Mouse (Mus musculus): ENCODE measurements around the gene Astn1. TPM values are rescaled to one million over a fixed set of nuclear protein-coding genes. Genes with fewer than 3 reads are reported as not detected.

Astn1 gene
- total RNA-seq, 2 experiments from 2014 or later, result not detected

DNA sequence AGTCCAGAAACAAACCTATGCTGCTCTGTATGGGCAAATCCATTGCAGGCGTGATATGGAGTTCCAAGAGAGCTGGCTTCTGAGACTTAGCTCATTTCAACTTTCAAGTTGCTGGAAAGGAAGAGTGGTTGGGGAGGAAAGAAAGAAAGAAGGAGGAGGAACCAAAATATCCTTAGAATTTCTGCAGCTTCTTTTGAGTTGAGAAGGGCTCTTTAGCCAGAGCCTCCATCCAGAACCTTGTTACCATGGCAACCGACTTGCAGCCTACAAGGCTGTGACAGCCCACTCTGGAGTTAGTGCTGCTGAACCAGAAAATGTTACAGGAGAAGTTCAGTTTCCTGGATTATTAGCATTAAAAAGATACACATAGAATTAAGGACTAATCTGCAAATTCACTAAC, 46.1 kb downstream of the Astn1 start:
- ATAC-seq (replicated peaks; ENCODE audit: low FRiP score, poor library complexity, severe bottlenecking), result no peak

DNA sequence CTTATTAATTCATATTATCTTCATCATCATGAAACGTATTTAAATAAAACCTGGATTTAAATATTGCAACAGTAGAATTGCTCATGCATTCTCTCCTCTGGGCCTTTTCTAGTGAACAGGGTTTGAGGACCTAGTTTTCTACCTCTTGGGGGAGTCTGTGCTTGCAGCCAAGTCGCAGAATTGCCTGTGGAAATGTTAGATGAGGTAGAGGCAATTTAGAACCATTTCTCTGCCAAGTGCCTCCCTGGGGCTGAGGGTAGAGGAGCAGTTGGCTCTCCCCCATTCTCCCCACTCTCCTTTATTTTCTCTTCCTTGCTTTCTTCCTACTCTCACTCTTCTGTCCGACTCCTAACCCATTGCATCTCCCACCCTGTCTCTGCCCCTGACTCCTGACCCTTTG, 49.1 kb downstream of the Astn1 start:
- no peak for ATAC-seq (replicated peaks; ENCODE audit: low FRiP score, poor library complexity, severe bottlenecking)

DNA sequence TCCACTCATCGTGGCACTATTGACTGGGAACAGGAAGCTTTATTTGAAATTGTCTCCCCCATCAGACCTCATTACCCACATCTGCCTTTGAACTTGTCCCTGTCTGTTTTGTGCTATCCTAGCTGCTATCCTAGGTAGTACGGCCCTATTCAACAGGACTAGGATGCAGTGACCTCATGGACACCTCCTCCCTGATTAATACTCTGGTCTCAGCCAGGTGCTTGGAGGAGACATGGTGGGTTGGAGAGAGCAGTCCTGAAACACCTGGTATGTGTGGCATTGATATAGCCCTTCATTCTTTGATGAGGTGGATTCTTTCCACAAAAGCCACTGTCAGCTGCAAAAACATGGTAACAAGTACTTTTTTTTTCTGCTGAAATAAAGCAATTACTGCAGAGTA, 52.1 kb downstream of the Astn1 start:
- no peak for ATAC-seq (replicated peaks; ENCODE audit: low FRiP score, poor library complexity, severe bottlenecking)

DNA sequence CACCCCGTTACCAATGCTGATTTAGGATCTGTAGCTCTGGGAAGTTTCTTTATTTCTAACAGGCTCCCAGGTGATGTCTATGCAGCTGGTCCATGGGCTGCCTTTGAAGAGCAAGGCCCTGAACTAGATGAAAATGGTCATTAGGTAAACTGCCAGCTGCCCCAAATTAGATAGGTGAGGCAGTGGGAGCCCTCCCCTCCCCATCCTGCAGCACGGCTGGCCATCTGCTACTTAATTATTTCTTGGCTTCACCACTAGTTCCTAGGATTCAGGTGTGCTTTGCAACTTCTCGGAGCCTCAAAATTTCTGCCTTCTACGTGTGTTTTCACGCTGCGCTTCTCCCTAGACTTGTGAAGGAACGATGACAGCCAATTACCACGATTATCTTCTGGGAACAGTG, 59.4 kb downstream of the Astn1 start:
- ATAC-seq (replicated peaks; ENCODE audit: low FRiP score, poor library complexity, severe bottlenecking), result no peak

DNA sequence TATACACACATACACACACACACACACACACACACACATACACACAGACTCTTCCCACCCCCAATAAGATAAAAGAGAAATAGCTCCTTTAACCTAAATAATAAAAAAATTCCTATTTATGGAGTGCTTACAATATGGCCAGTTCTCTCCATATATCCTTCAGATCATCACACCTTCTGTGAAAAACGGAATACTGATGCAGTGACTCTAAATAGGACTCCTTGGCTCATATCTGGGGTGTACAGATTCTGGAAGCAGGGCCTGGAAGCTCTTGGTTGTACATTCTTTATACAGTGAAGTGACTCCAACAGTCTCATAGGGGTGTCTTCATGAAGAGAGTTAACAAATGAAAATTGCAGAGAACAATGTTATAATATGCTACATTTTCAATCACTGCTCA, 60.7 kb downstream of the Astn1 start:
- ATAC-seq (replicated peaks; ENCODE audit: low FRiP score, poor library complexity, severe bottlenecking), result no peak

DNA sequence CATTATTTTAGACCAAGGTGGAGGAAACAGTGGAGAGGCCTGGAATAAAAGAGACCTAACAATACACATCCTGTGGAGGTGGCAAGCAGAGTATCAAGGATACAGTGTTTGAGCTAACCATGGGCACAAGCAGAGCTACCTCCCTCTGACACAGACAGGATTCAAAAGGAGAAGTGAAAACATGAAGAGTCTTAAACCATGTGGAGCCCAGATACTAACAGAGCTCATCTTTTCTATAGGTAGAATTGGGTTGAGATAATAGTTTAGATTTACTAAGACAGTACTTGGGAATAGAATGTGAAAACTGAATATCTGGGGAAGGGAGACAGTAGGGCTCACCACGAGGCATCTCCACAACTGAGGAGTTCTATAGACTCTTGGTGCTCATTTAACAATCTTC, 84.0 kb downstream of the Astn1 start:
- no peak for ATAC-seq (replicated peaks; ENCODE audit: low FRiP score, poor library complexity, severe bottlenecking)

DNA sequence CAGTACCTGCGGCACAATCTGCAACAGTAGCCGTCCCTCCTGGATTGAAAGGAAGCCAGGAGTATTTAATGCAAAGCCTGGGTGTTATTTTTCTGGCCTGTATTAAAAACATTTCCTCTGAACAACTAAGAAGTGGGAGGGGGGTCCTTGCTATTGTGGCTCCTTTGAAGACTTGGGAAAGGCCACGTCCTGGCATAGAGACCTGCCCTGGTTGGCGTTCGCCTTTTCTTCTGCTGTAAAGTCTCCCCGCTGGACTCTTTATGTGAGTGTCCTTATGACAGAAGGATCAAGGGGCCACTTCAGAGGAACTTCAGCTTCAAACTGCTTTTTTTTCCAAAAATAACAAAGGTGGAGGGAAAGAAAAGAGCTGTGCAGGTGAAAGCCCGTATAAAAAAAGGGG, 85.9 kb downstream of the Astn1 start:
- no peak for ATAC-seq (replicated peaks; ENCODE audit: low FRiP score, poor library complexity, severe bottlenecking)

DNA sequence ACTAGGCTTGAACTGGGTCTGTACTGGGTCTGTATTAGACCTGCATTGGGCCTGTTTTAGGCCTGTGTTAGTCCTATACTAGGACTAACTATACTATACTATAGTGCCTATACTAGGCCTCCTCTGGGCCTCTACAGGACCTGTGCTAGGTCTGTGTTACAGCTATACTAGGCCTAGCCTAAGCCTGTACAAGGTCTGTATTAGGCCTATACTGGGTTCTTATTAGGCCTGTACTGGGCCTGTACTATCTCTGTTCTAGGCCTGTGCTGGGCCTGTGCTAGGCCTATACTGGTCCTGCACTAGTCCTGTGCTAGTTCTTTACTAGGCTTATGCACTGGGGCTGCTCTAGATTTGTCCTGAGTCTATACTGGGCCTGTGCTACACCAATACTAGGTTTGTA, 90.6 kb downstream of the Astn1 start:
- no peak for ATAC-seq (replicated peaks; ENCODE audit: low FRiP score, poor library complexity, severe bottlenecking)

DNA sequence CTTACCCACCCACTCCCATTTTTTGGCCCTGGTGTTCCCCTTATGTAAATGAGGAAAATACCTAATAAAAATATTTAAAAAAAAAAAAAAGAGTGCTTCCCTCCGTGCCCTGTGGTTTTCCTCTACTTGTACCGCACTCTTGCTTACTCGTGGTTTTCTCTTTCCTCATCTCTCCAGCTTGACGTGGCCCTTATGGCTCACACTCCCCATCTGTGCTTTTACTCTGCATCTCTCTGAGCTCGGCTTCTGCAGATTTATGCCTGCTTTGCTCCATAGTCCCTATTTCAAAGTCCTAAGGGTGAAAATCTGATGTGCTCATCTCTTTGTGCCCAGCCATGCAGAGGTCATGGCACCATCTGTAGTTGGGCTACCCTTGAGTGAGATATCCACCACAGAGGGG, 91.5 kb downstream of the Astn1 start:
- ATAC-seq (replicated peaks; ENCODE audit: low FRiP score, poor library complexity, severe bottlenecking), result no peak

DNA sequence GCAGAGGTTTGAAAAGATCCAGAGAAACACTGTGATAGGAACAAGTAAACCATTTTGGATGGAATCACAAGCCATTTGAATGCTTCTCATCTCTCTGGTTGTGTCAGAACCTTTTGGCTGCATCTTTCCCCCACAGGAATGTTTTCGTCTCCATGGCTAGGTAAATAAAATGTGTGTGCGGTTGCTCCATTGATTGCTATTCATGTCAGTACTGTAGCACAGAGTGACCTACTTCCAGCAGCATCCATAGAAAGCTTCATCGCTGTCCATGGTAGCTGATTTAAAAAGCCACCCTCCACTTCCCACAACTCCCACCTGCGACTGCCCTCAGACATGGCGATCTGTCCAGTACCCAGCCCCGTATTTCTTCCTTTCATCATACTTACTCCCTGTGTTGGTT, 101.9 kb downstream of the Astn1 start:
- ATAC-seq (replicated peaks; ENCODE audit: low FRiP score, poor library complexity, severe bottlenecking), result no peak

DNA sequence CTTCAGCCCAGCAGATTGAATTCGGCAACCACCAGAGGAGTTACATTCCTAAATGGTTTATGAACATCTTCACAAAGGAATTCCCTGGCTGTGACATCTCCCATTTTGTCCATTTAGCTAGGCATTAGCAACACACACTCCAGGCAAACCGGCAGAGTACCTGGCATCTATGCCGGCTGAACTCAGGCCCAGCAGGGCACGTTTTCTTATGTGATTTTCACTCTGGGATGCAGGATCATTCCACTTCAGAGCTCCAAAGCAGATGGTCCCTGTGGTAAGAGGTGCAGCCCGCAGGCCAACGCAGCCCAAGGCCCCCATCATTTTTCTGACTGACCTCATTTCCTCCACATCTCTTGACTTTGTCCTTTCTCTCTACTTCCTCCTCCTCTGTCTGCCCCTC, 103.2 kb downstream of the Astn1 start:
- ATAC-seq (replicated peaks; ENCODE audit: low FRiP score, poor library complexity, severe bottlenecking), result no peak

DNA sequence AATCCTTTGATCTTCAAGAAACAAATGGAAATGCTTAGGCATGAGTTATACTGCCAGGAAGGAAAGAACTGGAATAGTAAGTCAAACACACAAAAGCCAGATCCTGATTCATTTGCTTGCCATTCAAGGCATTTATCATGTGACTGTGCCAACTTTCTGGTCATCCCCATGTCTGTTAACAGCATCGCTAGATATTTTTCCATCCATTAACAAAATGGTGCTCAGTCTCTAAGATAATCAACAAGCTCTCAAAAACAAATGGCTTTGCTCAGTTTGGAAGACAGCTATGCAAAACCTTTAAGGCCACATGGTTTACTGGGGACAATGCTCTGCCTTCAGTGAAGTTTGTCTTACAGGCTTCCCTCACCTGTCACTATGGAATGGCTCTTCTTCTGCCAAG, 115.8 kb downstream of the Astn1 start:
- ATAC-seq (replicated peaks; ENCODE audit: low FRiP score, poor library complexity, severe bottlenecking), result no peak

DNA sequence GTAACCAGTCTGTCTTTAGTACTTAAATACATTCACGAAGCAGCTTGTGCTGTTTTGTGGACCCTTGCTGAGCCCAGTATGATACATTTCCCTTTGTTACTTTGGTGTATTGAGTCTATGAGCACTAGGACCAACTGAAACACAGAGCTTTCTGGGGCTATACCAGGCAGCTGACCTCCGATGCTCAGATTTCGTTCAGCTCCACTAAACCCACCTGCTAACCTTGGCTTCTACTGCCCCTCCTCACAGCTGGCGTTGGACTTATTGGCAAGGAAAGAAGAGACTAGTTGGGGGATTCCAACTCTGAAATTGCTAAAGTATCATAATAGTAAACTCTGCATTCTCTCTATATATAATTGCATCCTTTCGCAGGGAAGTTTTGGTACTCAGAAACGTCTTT, 118.2 kb downstream of the Astn1 start:
- ATAC-seq (replicated peaks; ENCODE audit: low FRiP score, poor library complexity, severe bottlenecking), result no peak

DNA sequence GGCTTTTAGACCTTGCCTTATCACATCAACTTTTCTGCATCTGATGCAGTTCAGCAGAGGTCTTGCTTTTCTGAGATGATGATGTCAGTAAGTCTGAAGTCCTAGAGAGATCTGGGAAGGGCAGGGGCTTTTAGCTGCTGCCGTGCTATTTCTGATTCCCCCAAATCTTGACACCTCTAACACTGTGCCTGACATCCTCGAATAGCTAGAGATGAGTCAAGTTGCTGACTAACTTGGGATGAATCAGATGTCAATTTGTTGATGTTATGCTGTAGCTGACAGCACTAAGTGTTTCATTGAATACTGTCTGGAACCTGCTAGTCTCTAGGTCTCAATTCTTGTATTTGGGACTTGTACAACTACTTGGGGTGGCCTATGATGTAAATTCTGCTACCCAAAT, 121.7 kb downstream of the Astn1 start:
- no peak for ATAC-seq (replicated peaks; ENCODE audit: low FRiP score, poor library complexity, severe bottlenecking)

DNA sequence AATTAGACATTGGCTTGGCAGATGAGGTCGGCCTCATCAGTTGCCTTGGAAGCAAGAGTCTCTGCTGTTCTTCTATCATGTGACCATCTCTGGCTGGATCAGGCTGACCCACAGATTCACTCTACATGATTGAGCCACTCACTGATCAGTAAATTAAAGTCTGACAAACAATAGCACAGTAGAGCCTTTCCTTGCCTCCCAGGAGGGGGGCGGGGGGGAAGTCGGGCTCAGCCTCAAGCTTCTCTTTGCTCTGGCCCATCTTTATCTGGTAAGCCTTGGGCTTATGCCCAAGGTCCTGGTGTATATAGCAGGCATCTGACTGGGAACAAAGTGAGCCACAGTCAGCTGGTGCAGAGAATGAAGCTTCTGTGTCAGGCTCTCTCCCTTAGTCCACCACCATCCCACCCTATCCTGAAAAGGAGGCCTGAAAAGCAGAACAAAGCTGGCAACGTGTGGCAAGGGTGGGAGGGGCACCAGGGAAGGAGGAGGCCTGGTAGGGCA, 127.5 kb downstream of the Astn1 start:
- no peak for ATAC-seq (replicated peaks; ENCODE audit: low FRiP score, poor library complexity, severe bottlenecking)

DNA sequence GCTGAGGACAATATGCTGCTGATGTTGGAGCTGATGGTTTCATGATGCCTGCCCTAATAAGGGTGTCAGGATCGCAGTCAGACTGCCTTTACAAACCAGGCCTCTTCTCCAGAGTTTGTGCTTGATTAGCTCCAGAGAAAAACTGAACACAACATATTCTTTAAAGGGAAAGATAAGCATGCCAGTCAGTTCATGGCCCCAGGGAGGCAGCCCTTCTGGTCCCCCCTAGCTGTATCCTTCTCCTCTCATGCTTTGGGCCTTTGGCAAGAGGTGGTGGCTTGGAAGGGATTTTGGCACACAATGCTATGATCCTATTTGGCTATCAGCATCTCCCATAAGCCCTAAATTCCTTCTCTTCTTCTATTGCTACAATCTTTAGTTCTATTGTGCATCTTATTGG, 128.1 kb downstream of the Astn1 start:
- no peak for ATAC-seq (replicated peaks; ENCODE audit: low FRiP score, poor library complexity, severe bottlenecking)

DNA sequence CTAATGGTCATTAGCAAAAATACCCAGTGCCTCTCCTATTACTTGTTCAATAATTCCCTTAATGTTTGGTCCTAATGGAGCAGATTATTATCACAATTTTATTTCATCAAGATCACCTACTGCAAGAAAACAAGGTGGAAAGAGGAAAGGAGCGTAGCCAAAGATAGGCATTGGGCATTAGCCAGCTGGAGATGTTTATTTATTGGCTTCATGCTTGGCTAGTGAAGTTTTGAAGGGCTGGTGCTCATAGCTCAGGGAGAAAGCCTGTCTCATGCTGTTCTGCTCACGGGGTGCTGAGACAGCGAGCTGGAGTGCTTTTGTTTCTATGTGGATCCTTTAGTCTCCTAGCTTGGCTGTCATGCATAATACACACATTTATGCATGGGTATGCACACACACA, 131.2 kb downstream of the Astn1 start:
- ATAC-seq (replicated peaks; ENCODE audit: low FRiP score, poor library complexity, severe bottlenecking), result no peak

DNA sequence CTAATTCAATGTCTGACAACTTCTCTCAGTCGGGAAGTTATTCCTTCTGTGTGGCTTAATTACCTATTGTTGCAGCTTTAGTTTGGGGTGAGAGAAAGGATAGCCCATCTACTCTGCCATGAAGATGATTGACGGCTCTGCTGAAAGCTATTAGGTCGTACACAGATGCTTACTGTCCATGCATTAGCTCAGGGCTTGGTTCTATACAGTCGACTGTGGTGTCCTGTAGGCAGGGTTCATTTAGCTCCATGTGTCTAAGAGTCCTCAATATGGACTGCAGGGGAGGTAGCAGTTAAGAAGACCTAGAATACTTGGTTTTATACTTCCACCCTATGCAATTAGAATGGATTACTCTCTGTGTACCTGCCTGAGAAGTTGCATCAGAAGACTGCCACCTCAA, 138.1 kb downstream of the Astn1 start:
- ATAC-seq (replicated peaks; ENCODE audit: low FRiP score, poor library complexity, severe bottlenecking), result no peak

DNA sequence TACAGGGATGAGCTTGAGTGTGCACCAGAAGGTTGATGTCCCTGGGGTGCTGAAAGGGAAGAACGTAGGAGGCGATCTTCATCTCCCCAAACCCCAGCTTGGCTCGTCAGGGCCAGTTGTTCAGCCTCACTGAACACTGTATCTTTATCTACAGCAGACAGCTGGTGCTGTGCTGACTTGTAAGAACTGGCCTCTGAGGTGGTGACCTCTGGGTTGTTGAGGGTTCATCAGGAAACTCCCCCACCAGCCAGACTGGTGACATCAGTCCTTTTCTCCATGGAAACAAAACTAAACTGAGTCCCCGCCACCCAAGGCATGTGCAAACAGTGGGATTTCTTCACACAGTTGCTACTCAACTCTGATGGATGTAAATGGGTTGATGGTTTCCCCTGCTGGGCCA, 138.9 kb downstream of the Astn1 start:
- no peak for ATAC-seq (replicated peaks; ENCODE audit: low FRiP score, poor library complexity, severe bottlenecking)

DNA sequence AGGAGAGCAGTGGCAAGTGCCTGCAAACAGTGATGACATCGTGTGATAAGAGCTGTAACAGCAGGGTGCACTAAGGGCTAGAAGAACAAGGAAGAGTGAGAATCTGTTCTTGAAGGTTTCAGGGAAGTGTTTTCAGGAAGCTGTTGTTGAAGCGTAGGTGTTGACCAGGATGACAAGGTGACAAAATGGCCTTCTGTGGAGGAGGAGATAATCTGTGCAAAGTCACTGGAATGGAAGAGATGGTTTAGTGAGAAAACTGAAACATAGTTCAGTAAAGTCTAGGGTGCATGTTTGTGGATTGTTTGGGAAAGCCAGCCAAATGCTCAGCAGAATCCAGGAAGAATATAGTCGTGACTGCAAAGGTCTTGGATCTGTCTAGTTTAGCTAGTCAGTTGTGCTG, 145.5 kb downstream of the Astn1 start:
- no peak for ATAC-seq (replicated peaks; ENCODE audit: low FRiP score, poor library complexity, severe bottlenecking)

DNA sequence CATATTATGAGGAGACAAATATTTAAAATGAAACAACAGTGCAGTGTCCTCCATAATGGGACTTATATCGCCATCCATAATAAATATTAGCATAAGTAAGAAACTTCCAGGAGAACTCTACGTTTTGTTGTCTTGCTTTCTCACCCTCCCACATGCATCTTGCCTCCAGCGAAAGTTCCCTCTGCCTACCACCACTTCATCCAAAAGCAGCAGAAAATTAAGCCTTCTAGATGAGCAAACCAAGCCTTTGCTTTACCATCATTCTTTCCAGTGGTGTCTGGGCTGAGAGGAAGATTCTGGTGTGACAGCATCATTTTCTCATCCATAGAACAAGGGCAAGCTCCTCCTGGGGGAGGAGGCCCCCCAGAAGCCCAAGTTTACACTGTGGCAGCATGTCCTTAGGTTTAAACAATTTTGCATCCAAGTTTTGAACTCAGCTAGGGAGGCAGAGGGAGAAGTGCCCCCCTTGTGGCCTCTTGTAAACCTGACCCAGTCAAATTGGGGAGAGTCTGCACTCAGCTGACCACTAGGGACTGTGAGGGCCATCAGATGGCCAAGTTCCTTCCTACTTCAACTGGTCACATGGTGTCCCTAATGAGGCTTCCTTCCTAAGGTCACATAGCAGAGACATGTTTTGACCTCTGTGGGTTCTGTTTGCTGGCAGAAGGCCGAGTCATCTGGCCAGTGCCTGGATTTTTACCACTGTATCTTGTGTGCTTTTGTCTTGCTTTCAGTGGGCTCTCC, 147.2 kb downstream of the Astn1 start:
- ATAC-seq (replicated peaks; ENCODE audit: low FRiP score, poor library complexity, severe bottlenecking), result no peak

DNA sequence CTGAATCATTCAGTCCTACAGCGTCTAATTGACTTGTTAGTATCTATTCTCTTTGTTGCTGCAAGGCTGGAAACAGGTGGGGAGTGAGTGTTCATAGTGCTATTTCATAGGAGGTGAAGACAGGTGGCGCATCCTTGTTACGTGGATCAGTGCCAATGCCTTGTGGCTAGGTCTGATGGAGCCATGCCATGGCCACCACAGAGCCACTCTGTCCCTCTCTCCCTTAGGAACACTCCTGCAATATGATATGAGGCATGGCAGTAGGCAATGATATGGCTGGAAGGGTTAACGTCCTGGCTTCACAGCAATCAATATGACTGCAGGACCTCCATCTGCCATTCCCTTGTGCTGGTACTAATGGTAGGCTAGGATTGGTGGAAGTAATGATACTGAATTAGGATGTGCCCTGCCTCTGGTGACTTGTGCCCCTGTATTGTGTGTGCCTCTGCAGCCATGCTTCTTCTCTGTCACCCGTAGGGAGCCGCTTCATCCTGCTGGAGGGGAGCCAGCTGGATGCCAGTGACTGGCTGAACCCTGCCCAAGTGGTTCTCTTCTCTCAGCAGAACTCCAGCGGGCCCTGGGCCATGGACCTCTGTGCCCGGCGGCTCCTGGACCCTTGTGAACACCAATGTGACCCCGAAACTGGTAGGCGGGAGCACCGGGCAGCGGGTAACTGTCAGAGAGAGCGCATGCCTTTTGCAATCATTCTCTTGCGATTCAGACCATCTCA, 148.6 kb downstream of the Astn1 start:
- ATAC-seq (replicated peaks; ENCODE audit: low FRiP score, poor library complexity, severe bottlenecking), result no peak
